Mouse (Mus musculus): ENCODE measurements around the gene Tstd2. TPM values are rescaled to one million over a fixed set of nuclear protein-coding genes. Genes with fewer than 3 reads are reported as not detected.

Tstd2 gene
- polyA plus RNA-seq, 1 experiment from 2014 or later: 45.1 TPM

DNA sequence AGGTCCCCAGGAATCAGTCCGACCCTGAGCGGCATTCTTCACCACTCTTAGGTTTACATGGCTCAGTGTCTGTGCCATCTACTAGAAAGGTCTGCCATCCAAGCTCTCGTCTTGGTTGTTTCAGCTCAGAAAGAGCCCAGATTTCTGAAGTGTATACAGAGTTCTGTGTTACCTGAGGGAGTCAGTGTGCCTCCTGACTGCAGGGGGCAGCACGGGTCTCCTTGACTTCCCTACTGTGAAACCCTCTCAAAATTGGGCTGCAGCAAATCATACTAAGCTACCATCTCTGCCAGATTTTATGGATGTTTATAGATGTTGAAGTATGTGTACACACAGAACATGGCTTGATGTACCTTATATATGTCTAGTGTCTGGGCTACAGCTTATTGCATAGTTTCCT, 37.8 kb upstream of the Tstd2 start:
- H3K36me3 ChIP-seq (ENCODE audit: control insufficient read depth, insufficient read depth, low read length): peaks cover 17% of the 10 kb centered on the region
- 0 out of 2 replicates have a peak, but pooled peaks cover 4% of the 10 kb centered on the region for H3K4me1 ChIP-seq (ENCODE audit: control insufficient read depth, insufficient read depth, low read length)
- H3K9ac ChIP-seq (ENCODE audit: low read length): no peak overlapping the region
- no peak overlapping the region for H3K27ac ChIP-seq (replicated peaks; ENCODE audit: low read depth, low read length)
- no peaks in the 10 kb centered on the region for H3K9me3 ChIP-seq (ENCODE audit: control insufficient read depth, low read length)
- ATAC-seq (ENCODE audit: insufficient number of reproducible peaks, low FRiP score, low TSS enrichment, low read depth) (no peak), DNase-seq (ENCODE audit: low spot score) (no peak)
- WGBS: 85% methylated on average over 4 of the region's 4 CpGs
- no peak overlapping the region for H3K4me3 ChIP-seq (ENCODE audit: low read depth, low read length)
- no peaks in the 10 kb centered on the region for H3K27me3 ChIP-seq (ENCODE audit: control insufficient read depth, insufficient read depth, low read length)
- H3K4me2 ChIP-seq (ENCODE audit: low read depth, severe bottlenecking): no peak overlapping the region

DNA sequence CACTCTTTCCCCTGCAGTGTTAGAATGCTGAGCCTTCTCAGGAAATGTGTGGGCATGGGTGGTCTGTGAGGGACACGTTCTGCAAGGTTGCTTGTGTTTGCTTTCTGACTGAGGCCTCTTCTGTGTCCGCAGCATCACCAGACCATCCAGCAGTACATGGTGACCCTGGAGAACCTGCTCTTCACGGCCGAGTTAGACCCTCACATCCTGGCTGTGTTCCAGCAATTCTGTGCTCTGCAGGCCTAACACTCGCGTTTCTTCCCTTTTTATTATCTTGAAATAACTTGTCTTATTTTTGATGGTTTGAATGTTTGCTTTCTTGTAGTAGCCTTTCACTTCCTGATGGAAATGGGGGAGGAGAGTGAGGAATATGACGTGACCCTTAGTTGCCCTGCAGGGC, 33.3 kb upstream of the Tstd2 start:
- Histone ChIP-seq H3K27ac (replicated peaks; ENCODE audit: low read depth, low read length) (no peak overlapping the region), H3K27me3 (ENCODE audit: control insufficient read depth, insufficient read depth, low read length) (no peaks in the 10 kb centered on the region), H3K36me3 (ENCODE audit: control insufficient read depth, insufficient read depth, low read length) (peaks cover 25% of the 10 kb centered on the region), H3K9ac (ENCODE audit: low read length) (no peak overlapping the region), H3K4me3 (ENCODE audit: low read depth, low read length) (no peak overlapping the region), H3K4me2 (ENCODE audit: low read depth, severe bottlenecking) (no peak overlapping the region), H3K9me3 (ENCODE audit: control insufficient read depth, low read length) (no peaks in the 10 kb centered on the region), H3K4me1 (ENCODE audit: control insufficient read depth, insufficient read depth, low read length) (no peaks in the 10 kb centered on the region)
- 91% methylated on average over 7 of the region's 7 CpGs for WGBS
- no peak for ATAC-seq (ENCODE audit: insufficient number of reproducible peaks, low FRiP score, low TSS enrichment, low read depth)
- DNase-seq (ENCODE audit: low spot score): no peak

DNA sequence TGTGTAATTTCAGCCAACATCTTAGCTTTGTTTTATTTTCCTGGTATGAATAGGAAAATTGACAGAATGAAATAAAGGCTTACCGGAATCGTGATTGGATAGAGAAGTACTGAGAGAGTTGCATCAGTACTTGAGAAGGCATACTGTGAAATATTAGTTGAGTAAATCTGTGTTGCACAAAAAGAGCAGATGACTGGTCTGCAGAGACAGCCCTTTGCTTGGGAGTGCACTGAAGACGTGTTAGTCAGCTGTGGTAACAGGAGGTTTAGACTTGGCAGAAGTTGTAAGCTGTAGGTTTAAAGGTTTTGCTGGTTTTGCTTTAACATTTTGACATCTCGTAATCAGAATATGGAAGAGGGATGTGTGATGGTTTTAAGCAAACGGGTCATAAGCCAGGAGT, 27.3 kb upstream of the Tstd2 start:
- Histone ChIP-seq H3K9ac (ENCODE audit: low read length) (no peak overlapping the region), H3K27ac (replicated peaks; ENCODE audit: low read depth, low read length) (no peak overlapping the region), H3K4me2 (ENCODE audit: low read depth, severe bottlenecking) (no peak overlapping the region), H3K9me3 (ENCODE audit: control insufficient read depth, low read length) (no peaks in the 10 kb centered on the region), H3K36me3 (ENCODE audit: control insufficient read depth, insufficient read depth, low read length) (peaks cover 22% of the 10 kb centered on the region), H3K4me3 (ENCODE audit: low read depth, low read length) (no peak overlapping the region), H3K27me3 (ENCODE audit: control insufficient read depth, insufficient read depth, low read length) (no peaks in the 10 kb centered on the region), H3K4me1 (ENCODE audit: control insufficient read depth, insufficient read depth, low read length) (no peaks in the 10 kb centered on the region)
- ATAC-seq (ENCODE audit: insufficient number of reproducible peaks, low FRiP score, low TSS enrichment, low read depth) (no peak), DNase-seq (ENCODE audit: low spot score) (no peak)
- 94% methylated on average over 5 of the region's 5 CpGs for WGBS

DNA sequence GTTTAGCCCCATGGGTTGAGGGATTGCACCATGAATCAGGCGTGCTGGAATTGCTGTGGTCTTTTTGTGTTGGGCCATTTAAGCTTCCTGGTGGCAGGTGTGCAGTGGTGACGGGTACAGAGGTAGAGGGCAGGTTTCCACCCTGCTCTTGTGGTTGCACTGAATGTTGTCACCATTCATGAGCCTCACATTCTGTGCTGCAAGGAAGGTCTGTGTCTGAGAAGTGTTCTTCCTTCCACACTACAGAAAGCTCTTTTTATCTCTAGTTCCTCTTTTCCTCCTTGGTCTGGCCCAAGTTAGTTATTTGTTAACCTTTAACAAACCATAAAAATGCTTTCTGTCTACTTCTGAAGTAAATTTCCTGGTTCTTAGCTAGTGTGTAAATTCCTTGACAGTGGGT, 25.5 kb upstream of the Tstd2 start:
- Histone ChIP-seq H3K27ac (replicated peaks; ENCODE audit: low read depth, low read length) (no peak overlapping the region), H3K4me1 (ENCODE audit: control insufficient read depth, insufficient read depth, low read length) (no peaks in the 10 kb centered on the region), H3K4me3 (ENCODE audit: low read depth, low read length) (no peak overlapping the region), H3K27me3 (ENCODE audit: control insufficient read depth, insufficient read depth, low read length) (no peaks in the 10 kb centered on the region), H3K9me3 (ENCODE audit: control insufficient read depth, low read length) (no peaks in the 10 kb centered on the region), H3K4me2 (ENCODE audit: low read depth, severe bottlenecking) (no peak overlapping the region), H3K36me3 (ENCODE audit: control insufficient read depth, insufficient read depth, low read length) (peaks cover 11% of the 10 kb centered on the region), H3K9ac (ENCODE audit: low read length) (no peak overlapping the region)
- DNase-seq (ENCODE audit: low spot score) (no peak), ATAC-seq (ENCODE audit: insufficient number of reproducible peaks, low FRiP score, low TSS enrichment, low read depth) (no peak)
- 91% methylated on average over 2 of the region's 2 CpGs for WGBS

DNA sequence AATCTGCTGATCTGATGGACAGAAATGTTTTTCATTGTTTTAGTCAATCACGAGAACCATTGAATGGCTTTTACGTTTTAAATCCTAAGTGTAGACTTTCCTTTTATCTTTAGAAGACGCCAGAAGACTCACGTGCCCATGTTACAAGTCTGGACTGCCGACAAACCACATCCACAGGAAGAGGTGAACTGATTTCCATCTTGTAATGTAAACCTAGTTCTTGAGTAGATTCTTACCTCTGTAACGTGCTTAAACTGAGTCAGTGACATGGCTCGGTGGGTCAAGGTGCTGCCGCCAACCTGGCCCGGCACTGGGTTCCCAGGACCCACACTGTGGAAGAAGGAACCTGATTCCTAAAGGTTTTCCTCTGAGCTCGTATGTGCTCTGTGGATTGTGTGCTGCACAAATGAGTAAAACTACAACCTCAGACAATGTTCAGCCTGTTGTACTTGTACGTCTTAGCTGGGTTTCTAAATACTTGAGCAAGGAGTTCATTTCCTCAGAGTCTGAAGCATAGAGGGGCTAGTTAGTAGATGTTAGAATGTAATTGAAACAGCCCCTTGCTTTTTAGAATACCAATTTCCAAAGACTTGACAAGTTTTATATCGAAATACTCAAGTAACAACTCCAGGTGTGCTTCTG, 13.5 kb upstream of the Tstd2 start:
- H3K27me3 ChIP-seq (ENCODE audit: control insufficient read depth, insufficient read depth, low read length): no peaks in the 10 kb centered on the region
- H3K9ac ChIP-seq (ENCODE audit: low read length): no peak overlapping the region
- H3K27ac ChIP-seq (replicated peaks; ENCODE audit: low read depth, low read length): no peak overlapping the region
- H3K4me2 ChIP-seq (ENCODE audit: low read depth, severe bottlenecking): no peak overlapping the region
- no peak overlapping the region for H3K4me3 ChIP-seq (ENCODE audit: low read depth, low read length)
- H3K36me3 ChIP-seq (ENCODE audit: control insufficient read depth, insufficient read depth, low read length): peaks cover 15% of the 10 kb centered on the region
- no peak for ATAC-seq (ENCODE audit: insufficient number of reproducible peaks, low FRiP score, low TSS enrichment, low read depth)
- no peaks in the 10 kb centered on the region for H3K4me1 ChIP-seq (ENCODE audit: control insufficient read depth, insufficient read depth, low read length)
- DNase-seq (ENCODE audit: low spot score): no peak
- 91% methylated on average over 12 of the region's 12 CpGs for WGBS
- no peaks in the 10 kb centered on the region for H3K9me3 ChIP-seq (ENCODE audit: control insufficient read depth, low read length)

DNA sequence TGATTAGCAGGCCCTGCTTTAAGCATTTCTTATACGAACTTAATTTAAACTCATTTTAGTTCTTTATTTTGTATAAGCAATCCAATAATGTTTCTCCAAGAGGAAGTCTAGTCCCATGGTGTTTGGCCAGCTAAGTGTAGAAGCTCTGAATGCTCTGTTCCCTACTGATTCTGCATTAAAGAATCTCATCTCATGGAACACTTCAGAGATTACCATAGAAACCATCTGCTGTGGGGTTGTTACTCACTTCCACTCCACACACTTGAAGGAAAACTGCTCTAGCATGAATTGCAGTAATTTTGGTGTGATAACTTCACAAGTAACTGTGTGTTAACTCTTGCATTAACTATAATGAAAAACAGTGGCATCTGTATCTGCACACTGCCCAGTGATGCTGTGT, 8.4 kb upstream of the Tstd2 start:
- no peaks in the 10 kb centered on the region for H3K4me1 ChIP-seq (ENCODE audit: control insufficient read depth, insufficient read depth, low read length)
- H3K27me3 ChIP-seq (ENCODE audit: control insufficient read depth, insufficient read depth, low read length): no peaks in the 10 kb centered on the region
- no peak overlapping the region for H3K4me3 ChIP-seq (ENCODE audit: low read depth, low read length)
- no peak overlapping the region for H3K27ac ChIP-seq (replicated peaks; ENCODE audit: low read depth, low read length)
- WGBS: 77% methylated on average over 1 of the region's 1 CpGs
- ATAC-seq (ENCODE audit: insufficient number of reproducible peaks, low FRiP score, low TSS enrichment, low read depth) (no peak), DNase-seq (ENCODE audit: low spot score) (no peak)
- no peak overlapping the region for H3K4me2 ChIP-seq (ENCODE audit: low read depth, severe bottlenecking)
- H3K9me3 ChIP-seq (ENCODE audit: control insufficient read depth, low read length): no peaks in the 10 kb centered on the region
- peaks cover 3% of the 10 kb centered on the region for H3K36me3 ChIP-seq (ENCODE audit: control insufficient read depth, insufficient read depth, low read length)
- no peak overlapping the region for H3K9ac ChIP-seq (ENCODE audit: low read length)

DNA sequence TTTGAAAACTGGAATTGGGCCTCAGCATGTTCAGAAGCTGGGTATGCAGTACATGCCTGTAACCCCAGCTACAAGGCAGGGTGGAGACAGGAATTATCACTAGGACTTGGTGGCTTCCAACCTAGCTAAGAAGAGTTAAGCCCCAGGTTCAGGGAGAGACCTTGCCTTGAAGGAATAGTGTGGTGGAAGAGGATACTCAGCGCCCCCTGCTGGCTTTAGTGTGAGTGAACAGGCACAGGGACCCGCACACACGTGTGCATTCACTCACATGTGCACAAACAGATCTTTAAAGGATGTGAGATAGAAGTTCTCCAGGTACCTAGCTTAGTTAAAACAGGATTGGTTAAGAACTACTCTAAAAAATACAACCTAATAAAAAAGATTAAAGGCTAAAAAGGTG, 5.8 kb upstream of the Tstd2 start:
- DNase-seq (ENCODE audit: low spot score): peak; percentile 34
- Histone ChIP-seq H3K9ac (ENCODE audit: low read length) (no peak overlapping the region), H3K27ac (replicated peaks; ENCODE audit: low read depth, low read length) (no peak overlapping the region), H3K9me3 (ENCODE audit: control insufficient read depth, low read length) (no peaks in the 10 kb centered on the region), H3K36me3 (ENCODE audit: control insufficient read depth, insufficient read depth, low read length) (peaks cover 3% of the 10 kb centered on the region), H3K4me1 (ENCODE audit: control insufficient read depth, insufficient read depth, low read length) (peaks cover 6% of the 10 kb centered on the region; the same call in 1 of the 2 replicates), H3K27me3 (ENCODE audit: control insufficient read depth, insufficient read depth, low read length) (no peaks in the 10 kb centered on the region), H3K4me3 (ENCODE audit: low read depth, low read length) (no peak overlapping the region), H3K4me2 (ENCODE audit: low read depth, severe bottlenecking) (no peak overlapping the region)
- ATAC-seq (ENCODE audit: insufficient number of reproducible peaks, low FRiP score, low TSS enrichment, low read depth): no peak
- 72% methylated on average over 3 of the region's 3 CpGs for WGBS

DNA sequence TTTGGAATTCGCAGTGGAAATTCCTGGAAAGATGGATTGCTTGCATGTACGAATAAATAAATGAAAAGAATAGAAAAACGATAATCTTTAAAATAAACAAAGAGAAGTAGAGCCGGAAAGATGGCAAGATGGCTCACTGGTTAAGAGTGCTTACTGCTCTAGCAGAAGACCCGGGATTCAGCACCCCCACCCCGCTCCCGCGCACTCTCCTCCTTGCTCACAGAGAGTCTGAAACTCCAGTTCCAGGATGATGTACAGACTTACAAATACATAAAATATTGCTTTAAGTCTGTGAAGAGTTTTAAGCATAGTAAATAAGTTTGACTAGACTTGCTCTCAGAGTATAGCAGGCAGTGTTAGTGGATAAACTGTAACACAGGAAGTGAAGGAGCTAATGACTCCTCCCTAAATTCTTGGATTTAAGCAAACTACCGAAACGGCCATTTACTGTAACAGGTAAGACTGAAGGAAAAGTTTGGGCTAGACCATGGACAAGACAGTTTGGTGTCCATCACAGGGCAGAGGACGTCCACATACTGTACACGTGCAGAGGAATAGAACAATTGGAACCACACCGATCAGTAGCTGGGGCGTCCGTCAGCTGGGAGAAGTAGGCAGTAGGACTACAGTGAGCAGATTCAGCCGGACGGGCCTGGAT, 736 bp downstream of the Tstd2 start:
- peak overlapping the region; percentile 49 for H3K4me2 ChIP-seq (ENCODE audit: low read depth, severe bottlenecking)
- 8% methylated on average over 17 of the region's 17 CpGs for WGBS
- H3K9ac ChIP-seq (ENCODE audit: low read length): peak overlapping the region; percentile 94
- H3K27ac ChIP-seq (replicated peaks; ENCODE audit: low read depth, low read length): peak overlapping the region; percentile 98
- peaks cover 5% of the 10 kb centered on the region for H3K36me3 ChIP-seq (ENCODE audit: control insufficient read depth, insufficient read depth, low read length)
- H3K4me1 ChIP-seq (ENCODE audit: control insufficient read depth, insufficient read depth, low read length): peaks cover 10% of the 10 kb centered on the region
- DNase-seq (ENCODE audit: low spot score) (peak; percentile 45), ATAC-seq (ENCODE audit: insufficient number of reproducible peaks, low FRiP score, low TSS enrichment, low read depth) (peak; percentile 80)
- no peaks in the 10 kb centered on the region for H3K9me3 ChIP-seq (ENCODE audit: control insufficient read depth, low read length)
- peak overlapping the region; percentile 95 for H3K4me3 ChIP-seq (ENCODE audit: low read depth, low read length)
- H3K27me3 ChIP-seq (ENCODE audit: control insufficient read depth, insufficient read depth, low read length): no peaks in the 10 kb centered on the region

Measured in limb, embryonic 11.5 days (tissue).